Mouse (Mus musculus) spleen, postnatal 4 days (tissue): ENCODE results near the gene Nmrk2.
"Not testable (repeated sequence)": the region's sequence is repeated elsewhere in the genome, so short reads cannot be mapped to it uniquely, and the experiment has no call there.

Source experiments
- DNase-seq, 2 experiments: peaks; one replicate each; pipeline ENCODE4 v3.0.0; 2022; ENCODE audit warnings: low spot score in 2 of 2

Gene Nmrk2

GRCm38 (mm10) chr10:81201807-81202758, at the start of gene Nmrk2:
TSS of gene Nmrk2 (minus strand) at chr10:81202051.
- DNase-seq = no peak

- DNase-seq = no peak
Measured at GRCm38 (mm10) chr10:81249442-81249841, 47.6 kb upstream of the Nmrk2 start.

GRCm38 (mm10) chr10:81247804-81248203, 46.0 kb upstream of the Nmrk2 start:
- DNase-seq = no peak

- no peak for DNase-seq
Measured at GRCm38 (mm10) chr10:81245166-81245565, 43.3 kb upstream of the Nmrk2 start.

- peak; percentile 81 to 94 for DNase-seq
Measured at GRCm38 (mm10) chr10:81244595-81244994, 42.7 kb upstream of the Nmrk2 start.

- no peak for DNase-seq
Measured at GRCm38 (mm10) chr10:81244146-81244545, 42.3 kb upstream of the Nmrk2 start.

- DNase-seq = no peak
Measured at GRCm38 (mm10) chr10:81242021-81242420, 40.2 kb upstream of the Nmrk2 start.

- DNase-seq = peak; percentile 54 to 87
Measured at GRCm38 (mm10) chr10:81240876-81241275, 39.0 kb upstream of the Nmrk2 start.

GRCm38 (mm10) chr10:81238618-81239017, 36.8 kb upstream of the Nmrk2 start:
- DNase-seq = no peak

- DNase-seq = no peak
Measured at GRCm38 (mm10) chr10:81236471-81237268, 34.8 kb upstream of the Nmrk2 start.

- no peak for DNase-seq
Measured at GRCm38 (mm10) chr10:81234206-81234605, 32.4 kb upstream of the Nmrk2 start.

GRCm38 (mm10) chr10:81233226-81233585, 31.4 kb upstream of the Nmrk2 start:
- no peak for DNase-seq

GRCm38 (mm10) chr10:81232580-81233225, 30.9 kb upstream of the Nmrk2 start, which contains the start of gene Zfr2:
TSS of gene Zfr2 (plus strand) at chr10:81233155.
- peak; percentile 90 to 94 for DNase-seq

GRCm38 (mm10) chr10:81231436-81231835, 29.6 kb upstream of the Nmrk2 start:
- DNase-seq = no peak

GRCm38 (mm10) chr10:81230438-81231332, 28.8 kb upstream of the Nmrk2 start, which contains the start of gene Atcay:
TSS of gene Atcay (minus strand) at chr10:81230833.
- no peak for DNase-seq

- DNase-seq = no peak
Measured at GRCm38 (mm10) chr10:81229735-81230437, 28.0 kb upstream of the Nmrk2 start.

GRCm38 (mm10) chr10:81223731-81224130, 21.9 kb upstream of the Nmrk2 start:
- not testable (repeated sequence) for DNase-seq

- DNase-seq = no peak
Measured at GRCm38 (mm10) chr10:81221402-81222015, 19.7 kb upstream of the Nmrk2 start.

- DNase-seq = peak; percentile 73 to 94
Measured at GRCm38 (mm10) chr10:81217964-81218363, 16.1 kb upstream of the Nmrk2 start.

- not testable (repeated sequence) for DNase-seq
Measured at GRCm38 (mm10) chr10:81217267-81217666, 15.4 kb upstream of the Nmrk2 start.
